Mouse (Mus musculus) stomach, postnatal 0 days (tissue): ENCODE measurements around the gene Cdipt. TPM values are rescaled to one million over a fixed set of nuclear protein-coding genes. Genes with fewer than 3 reads are reported as not detected.

Experiments
- ATAC-seq: fragments of 200-750 bp; cut with Nextera tagmentation; 2 replicates; pipeline ENCODE4 v1.8.0; 2017; ENCODE audit not compliant: low FRiP score, low TSS enrichment
- DNase-seq: peaks from one replicate; pipeline ENCODE4 v3.0.0-alpha.2; 2016; ENCODE audit warnings: low spot score
- H3K27ac ChIP-seq: fragments of 300-500 bp; sonication (generic); replicated peaks from 2 replicates; pipeline ENCODE4 v1.5.1; 2014; ENCODE audit warnings: mild to moderate bottlenecking, control low read depth
- H3K27me3 ChIP-seq: fragments of 300-500 bp; sonication (generic); 2 replicates; pipeline ENCODE4 v1.6.1; 2014; ENCODE audit warnings: low read length; ENCODE audit not compliant: control insufficient read depth, insufficient read depth
- H3K36me3 ChIP-seq: fragments of 300-500 bp; sonication (generic); 2 replicates; pipeline ENCODE4 v1.6.1; 2014; ENCODE audit warnings: low read length, mixed read lengths; ENCODE audit not compliant: control insufficient read depth, insufficient read depth
- H3K4me1 ChIP-seq: fragments of 300-500 bp; sonication (generic); replicated peaks from 2 replicates; pipeline ENCODE4 v1.6.1; 2014; ENCODE audit warnings: antibody characterized with exemption; ENCODE audit not compliant: control insufficient read depth, insufficient read depth
- H3K4me2 ChIP-seq: fragments of 300-500 bp; sonication (generic); replicated peaks from 2 replicates; pipeline ENCODE4 v1.6.1; 2014; ENCODE audit warnings: low read depth, mild to moderate bottlenecking, control low read depth, moderate library complexity
- H3K4me3 ChIP-seq: fragments of 300-500 bp; sonication (generic); 2 replicates; pipeline ENCODE4 v1.5.1; 2014; ENCODE audit warnings: low read depth, low read length, control low read depth
- H3K9ac ChIP-seq: fragments of 300-500 bp; sonication (generic); 2 replicates; pipeline ENCODE4 v1.6.1; 2014; ENCODE audit warnings: mild to moderate bottlenecking, low read length, control low read depth, mixed read lengths
- H3K9me3 ChIP-seq: fragments of 300-500 bp; sonication (generic); 2 replicates; pipeline ENCODE4 v1.6.1; 2016; ENCODE audit warnings: low read length; ENCODE audit not compliant: control insufficient read depth
- CTCF ChIP-seq: IDR thresholded peaks from 2 replicates; pipeline ENCODE4 v1.5.1; 2016; ENCODE audit warnings: antibody characterized with exemption, low read depth, mild to moderate bottlenecking, moderate library complexity
- EP300 ChIP-seq: optimal IDR thresholded peaks from 2 replicates; pipeline ENCODE3; 2016; ENCODE audit warnings: antibody characterized with exemption
- WGBS: fragments of 180-500 bp; shearing (Covaris S2); extraction: QIAGEN DNeasy Blood & Tissue Kit; methylation state at CpG from one replicate; pipeline ENCODE4 v1.1.7; 2014; 5-methylcytosine and 5-hydroxymethylcytosine counted together
- polyA plus RNA-seq: library from polyadenylated mRNA; unstranded; fragments of >200 nt; fragmentation: Nextera tagmentation; extraction: Ambion mirVana; gene quantifications from 2 replicates; pipeline ENCODE4 v1.2.1, GENCODE M21; 2015

Gene Cdipt
- polyA plus RNA-seq, 1 experiment from 2014 or later, result 80.4 TPM

GRCm38 (mm10) chr7:127011051-127011450, 35.3 kb downstream of the Cdipt start:
- no peak for DNase-seq
- Histone ChIP-seq H3K9me3 (no peaks in the 10 kb centered on the region), H3K27me3 (no peaks in the 10 kb centered on the region), H3K9ac (no peak overlapping the region), H3K4me1 (0 out of 2 replicates have a peak, but pooled peaks cover 10% of the 10 kb centered on the region), H3K27ac (no peak overlapping the region; the same call in 1 of the 2 replicates), H3K4me3 (no peak overlapping the region), H3K4me2 (no peak overlapping the region), H3K36me3 (no peaks in the 10 kb centered on the region)
- WGBS, result 88% methylated on average over 2 of the region's 2 CpGs
- no peak for TF ChIP-seq CTCF
- TF ChIP-seq EP300, result no peak
- no peak for ATAC-seq

GRCm38 (mm10) chr7:127011717-127012116, 36.0 kb downstream of the Cdipt start:
- ATAC-seq, result no peak
- WGBS, result 66% methylated on average over 2 of the region's 2 CpGs
- DNase-seq, result no peak
- H3K36me3 ChIP-seq, result no peaks in the 10 kb centered on the region
- H3K4me2 ChIP-seq, result no peak overlapping the region
- TF ChIP-seq CTCF (no peak), EP300 (no peak)
- no peaks in the 10 kb centered on the region for H3K27me3 ChIP-seq
- H3K9me3 ChIP-seq, result no peaks in the 10 kb centered on the region
- no peak overlapping the region; the same call in 1 of the 2 replicates for H3K27ac ChIP-seq
- H3K4me3 ChIP-seq, result no peak overlapping the region
- H3K4me1 ChIP-seq, result 0 out of 2 replicates have a peak, but pooled peaks cover 10% of the 10 kb centered on the region
- no peak overlapping the region for H3K9ac ChIP-seq

GRCm38 (mm10) chr7:127012374-127012773, 36.7 kb downstream of the Cdipt start:
- 69% methylated on average over 6 of the region's 6 CpGs for WGBS
- no peak for DNase-seq

GRCm38 (mm10) chr7:127012845-127013244, 37.1 kb downstream of the Cdipt start:
- peak overlapping the region; percentile 35; the same call in 1 of the 2 replicates for H3K27ac ChIP-seq
- DNase-seq (no peak), ATAC-seq (no peak)
- no peak overlapping the region for H3K9ac ChIP-seq
- no peaks in the 10 kb centered on the region for H3K36me3 ChIP-seq
- no peaks in the 10 kb centered on the region for H3K9me3 ChIP-seq
- H3K4me2 ChIP-seq, result no peak overlapping the region
- 93% methylated on average over 10 of the region's 10 CpGs for WGBS
- no peaks in the 10 kb centered on the region for H3K27me3 ChIP-seq
- H3K4me1 ChIP-seq, result 0 out of 2 replicates have a peak, but pooled peaks cover 10% of the 10 kb centered on the region
- no peak overlapping the region for H3K4me3 ChIP-seq
- TF ChIP-seq EP300, result no peak
- TF ChIP-seq CTCF, result no peak

More at GRCm38 (mm10) chr7:127012374-127012773, 36.7 kb downstream of the Cdipt start:
- Histone ChIP-seq H3K4me3 (no peak overlapping the region), H3K9me3 (no peaks in the 10 kb centered on the region), H3K4me1 (0 out of 2 replicates have a peak, but pooled peaks cover 10% of the 10 kb centered on the region), H3K27ac (no peak overlapping the region), H3K27me3 (no peaks in the 10 kb centered on the region), H3K4me2 (no peak overlapping the region), H3K9ac (no peak overlapping the region), H3K36me3 (no peaks in the 10 kb centered on the region)
- ATAC-seq, result no peak
- TF ChIP-seq EP300 (no peak), CTCF (no peak)

GRCm38 (mm10) chr7:127013385-127013784, 37.7 kb downstream of the Cdipt start:
- DNase-seq, result no peak
- no peaks in the 10 kb centered on the region for H3K27me3 ChIP-seq
- peak overlapping the region; percentile 64 for H3K4me2 ChIP-seq
- 90% methylated on average over 6 of the region's 6 CpGs for WGBS
- H3K9me3 ChIP-seq, result no peaks in the 10 kb centered on the region
- TF ChIP-seq EP300, result no peak
- no peak for TF ChIP-seq CTCF
- peak overlapping the region; percentile 35; the same call in 1 of the 2 replicates for H3K27ac ChIP-seq
- peak overlapping the region; percentile 55 for H3K4me3 ChIP-seq
- no peak overlapping the region for H3K9ac ChIP-seq
- no peak for ATAC-seq
- 0 out of 2 replicates have a peak, but pooled peaks cover 7% of the 10 kb centered on the region for H3K4me1 ChIP-seq
- no peaks in the 10 kb centered on the region for H3K36me3 ChIP-seq

- peak; percentile 81 for DNase-seq
- H3K4me1 ChIP-seq, result peaks cover 4% of the 10 kb centered on the region; the same call in 1 of the 2 replicates
- H3K36me3 ChIP-seq, result no peaks in the 10 kb centered on the region
- 0 out of 2 replicates have a peak, but pooled peaks have one; percentile 28 for ATAC-seq
- no peak for TF ChIP-seq EP300
- TF ChIP-seq CTCF, result no peak
- H3K27me3 ChIP-seq, result no peaks in the 10 kb centered on the region
- peak within 1 kb of the TSS; percentile 64 for H3K4me2 ChIP-seq
- H3K4me3 ChIP-seq, result peak within 1 kb of the TSS; percentile 55
- peak within 1 kb of the TSS; percentile 69 for H3K27ac ChIP-seq
- WGBS, result 16% methylated on average over 11 of the region's 11 CpGs
- peak within 1 kb of the TSS; percentile 67 for H3K9ac ChIP-seq
- H3K9me3 ChIP-seq, result no peaks in the 10 kb centered on the region
These were observed 38.6 kb downstream of the Cdipt start, which contains the start of gene Mvp for GRCm38 (mm10) chr7:127014320-127014719. TSS of gene Mvp (minus strand) at chr7:127014621.
